Mouse (Mus musculus): Measurements from ENCODE around the gene Pvr.

Gene Pvr

GRCm38 (mm10) chr7:19932877-19933809 lies 12.2 kb upstream of the Pvr start:
- peak; percentile 85 to 89 for DNase-seq

DNA sequence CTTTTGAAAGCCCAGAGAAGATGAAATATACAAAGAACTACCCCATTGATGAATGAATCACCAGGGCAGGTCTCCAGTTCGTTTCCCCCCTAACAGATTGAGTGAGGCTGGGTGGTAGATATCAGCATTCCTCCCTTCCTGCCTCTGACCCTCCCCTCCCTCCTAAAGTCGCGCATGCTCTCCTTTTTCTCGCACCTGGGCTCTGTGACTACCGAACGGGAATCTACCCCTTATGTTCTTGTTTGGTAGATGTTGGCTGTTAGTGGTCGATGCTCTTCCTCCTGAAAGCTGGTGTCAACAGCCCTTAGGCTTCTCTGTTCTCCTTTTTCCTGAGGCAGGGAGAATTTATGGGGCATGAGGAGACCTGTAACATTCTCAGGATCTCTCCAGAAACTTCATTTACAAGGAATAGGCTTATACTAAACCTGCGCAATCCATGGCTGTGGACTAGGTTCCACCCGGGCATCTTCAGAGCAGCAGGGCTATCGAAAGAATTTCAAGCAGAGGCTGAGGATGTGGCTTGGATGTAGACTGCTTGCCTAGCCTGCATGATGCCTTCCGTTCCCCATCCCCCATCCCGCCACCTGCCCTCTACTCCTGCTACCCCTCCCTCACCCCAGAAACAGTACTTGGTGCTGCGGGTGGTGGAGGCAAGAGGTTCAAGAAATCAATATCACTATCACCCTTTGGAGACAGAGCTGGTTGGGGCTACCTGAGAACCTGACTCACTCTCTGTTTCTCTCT lies 11.3 kb upstream of the Pvr start:
- DNase-seq = no peak

GRCm38 (mm10) chr7:19930481-19930880 lies 9.5 kb upstream of the Pvr start:
- DNase-seq = peak in 1 of 2 experiments; percentile 57

GRCm38 (mm10) chr7:19928486-19928885 lies 7.5 kb upstream of the Pvr start:
- no peak for DNase-seq

GRCm38 (mm10) chr7:19926849-19927480 lies 6.0 kb upstream of the Pvr start:
- DNase-seq = peak; percentile 40 to 62

DNA sequence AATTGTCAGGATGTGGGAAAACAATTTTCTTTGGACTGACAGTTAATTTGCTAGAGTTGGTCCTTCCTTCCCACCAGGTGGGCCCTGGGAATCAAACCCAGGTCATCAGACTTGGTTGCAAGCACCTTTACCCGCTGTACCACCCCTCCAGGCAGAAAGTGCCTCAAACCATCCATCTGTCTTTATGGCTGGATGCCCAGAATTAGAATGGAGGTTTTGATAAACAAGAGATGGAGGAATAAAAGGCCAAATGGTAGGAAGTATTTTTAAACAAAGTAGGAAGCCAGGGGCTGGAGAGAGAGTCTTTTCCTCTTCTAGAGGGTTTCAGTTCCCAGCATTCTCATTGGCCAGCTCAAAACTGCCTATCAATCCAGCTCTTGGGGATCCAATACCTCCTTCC lies 4.4 kb upstream of the Pvr start:
- no peak for DNase-seq

DNA sequence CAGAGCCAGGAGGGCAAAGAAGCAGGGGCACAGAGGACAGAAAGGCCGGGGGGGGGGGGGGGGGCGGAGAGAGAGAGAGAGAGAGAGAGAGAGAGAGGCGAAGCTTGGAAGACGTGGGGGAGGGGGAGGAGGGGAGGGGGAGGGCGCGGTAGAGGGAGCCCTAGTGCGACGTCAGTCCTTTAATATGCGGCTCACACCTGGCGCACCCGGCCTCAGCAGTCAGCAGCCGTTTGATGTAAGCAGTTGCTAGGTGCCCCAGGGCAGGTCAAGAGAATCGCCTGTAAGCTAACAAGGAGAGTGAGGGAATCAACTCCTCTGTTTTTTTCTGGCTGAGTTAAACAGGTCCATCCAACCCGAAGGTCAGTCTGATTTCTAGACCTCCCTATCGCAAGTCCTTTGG lies 2.8 kb upstream of the Pvr start:
- DNase-seq = peak in 1 of 2 experiments; percentile 48

GRCm38 (mm10) chr7:19923354-19923753 lies 2.4 kb upstream of the Pvr start:
- no peak for DNase-seq

DNA sequence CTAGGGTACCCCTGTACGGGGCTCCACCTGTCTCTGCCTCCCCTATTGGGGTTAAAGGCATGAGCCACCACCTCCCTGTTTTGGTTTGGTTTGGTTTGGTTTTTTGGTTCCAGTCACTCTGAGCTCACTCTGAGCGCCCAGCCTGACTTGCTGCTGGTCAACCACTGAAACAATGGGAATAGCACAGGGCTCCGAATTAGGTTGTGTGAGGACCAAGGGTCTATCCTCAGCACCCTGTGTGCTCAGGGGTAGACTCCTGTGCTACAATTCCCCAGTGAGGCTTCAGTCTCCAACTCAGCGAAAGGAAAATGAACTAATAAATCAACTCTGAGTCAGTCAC lies 824 bp downstream of the Pvr start:
- no peak for DNase-seq

- DNase-seq = no peak
These were observed 6.4 kb downstream of the Pvr start for GRCm38 (mm10) chr7:19914558-19914957.

DNA sequence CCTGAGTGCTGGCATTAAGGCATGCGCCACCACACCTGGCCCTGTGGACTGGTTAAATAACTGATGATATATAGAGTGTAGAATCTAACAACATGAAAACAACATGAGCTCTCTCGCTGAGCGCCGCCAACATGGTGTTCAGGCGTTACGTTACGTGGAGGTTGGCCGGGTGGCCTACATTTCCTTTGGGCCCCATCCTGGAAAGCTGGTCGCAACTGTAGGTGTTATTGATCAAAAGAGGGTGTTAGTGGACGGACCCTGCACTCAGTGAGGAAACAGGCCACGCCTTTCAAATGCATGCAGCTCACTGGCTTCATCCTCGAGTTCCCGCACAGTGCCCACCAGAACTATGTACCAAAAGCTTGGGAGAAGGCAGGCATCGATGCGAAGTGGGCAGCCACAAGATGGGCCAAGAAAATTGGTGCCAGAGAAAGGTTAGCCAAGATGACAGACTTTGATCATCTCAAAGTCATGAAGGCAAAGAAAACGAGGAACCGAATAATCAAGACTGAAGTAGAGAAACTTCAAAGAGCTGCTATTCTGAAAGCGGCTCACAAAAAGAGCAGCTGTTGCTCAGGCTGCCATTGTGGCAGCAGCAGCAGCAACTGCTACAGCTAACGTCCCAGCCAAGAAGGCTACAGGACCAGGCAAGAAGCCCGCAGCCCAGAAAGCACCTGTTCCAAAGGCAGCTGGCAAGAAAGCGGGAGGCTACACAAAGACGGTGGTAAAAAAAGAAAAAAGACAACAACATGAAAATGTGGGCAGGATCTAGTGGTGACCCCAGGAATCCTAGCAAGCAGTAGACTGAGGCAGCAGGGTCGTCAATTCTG lies 9.1 kb downstream of the Pvr start:
- DNase-seq = no peak

GRCm38 (mm10) chr7:19911292-19911658 lies 9.7 kb downstream of the Pvr start:
- DNase-seq = no peak

DNA sequence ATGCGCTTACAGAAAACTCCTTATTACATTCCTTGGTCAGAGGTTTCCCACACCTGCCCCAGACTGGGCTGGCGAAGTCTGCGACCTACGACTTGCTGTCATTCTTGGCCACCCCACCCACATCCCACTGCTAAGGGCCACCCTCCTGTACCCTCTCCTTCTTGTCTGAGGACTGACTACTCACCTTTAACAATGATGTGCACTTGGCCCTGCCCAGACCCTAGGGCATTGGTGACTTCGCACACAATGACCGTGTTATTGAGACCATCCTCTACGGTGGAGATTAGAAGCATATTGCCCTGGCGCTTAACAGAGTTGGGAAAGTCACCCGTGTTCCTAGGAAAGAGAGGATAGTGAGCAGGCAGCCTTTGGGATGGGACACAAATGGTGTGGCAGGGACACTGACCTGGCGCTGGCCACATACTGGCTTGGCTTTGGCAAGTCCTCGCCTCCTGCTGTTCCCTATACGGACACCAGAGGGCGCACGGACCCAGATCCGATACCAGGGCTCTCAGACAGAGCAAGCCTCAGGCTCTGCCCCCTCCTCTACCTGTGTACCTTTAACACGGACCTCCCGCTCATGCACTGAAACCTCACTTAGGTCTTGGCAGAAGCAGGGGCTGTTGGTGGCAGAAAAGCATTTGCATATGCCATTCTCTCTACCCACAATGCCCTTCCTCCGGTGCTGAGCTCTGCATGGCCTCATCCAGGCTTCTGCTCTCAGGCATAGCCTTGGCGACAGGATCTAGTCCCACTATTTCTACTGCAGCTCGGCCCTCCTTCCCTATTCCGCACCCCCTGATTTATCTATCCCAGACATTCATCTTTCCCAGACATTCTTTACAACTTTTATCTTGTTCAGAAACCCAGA lies 10.3 kb downstream of the Pvr start:
- DNase-seq = peak; percentile 72 to 78

DNA sequence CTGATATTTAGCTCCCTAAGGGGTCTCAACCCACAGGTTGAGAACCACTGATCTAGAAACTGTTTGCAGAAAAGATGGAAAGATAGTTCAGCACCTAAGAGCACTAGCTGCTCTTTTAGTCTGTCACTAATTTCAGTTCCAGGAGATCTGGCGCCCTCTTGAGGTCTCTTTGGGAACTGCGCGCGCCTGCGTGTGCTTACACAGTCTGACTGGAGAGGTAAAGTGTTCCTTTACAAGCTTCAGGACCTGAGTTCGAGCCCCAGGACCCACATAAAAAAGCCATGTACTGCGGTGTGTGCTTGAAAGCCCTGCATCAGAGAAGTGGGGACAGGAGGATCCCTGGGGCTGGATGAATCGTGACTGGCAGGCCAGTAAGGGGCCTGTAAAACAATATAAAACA lies 31.1 kb downstream of the Pvr start:
- peak; percentile 40 to 43 for DNase-seq

- DNase-seq = no peak
These were observed 33.1 kb downstream of the Pvr start, which contains the start of gene Ceacam19 for GRCm38 (mm10) chr7:19887849-19888248. Ceacam19 (minus strand) TSS chr7:19887965.

GRCm38 (mm10) chr7:19880754-19881153 lies 40.2 kb downstream of the Pvr start:
- DNase-seq = no peak

- peak; percentile 30 to 31 for DNase-seq
These were observed 44.1 kb downstream of the Pvr start for GRCm38 (mm10) chr7:19876781-19877425.

DNA sequence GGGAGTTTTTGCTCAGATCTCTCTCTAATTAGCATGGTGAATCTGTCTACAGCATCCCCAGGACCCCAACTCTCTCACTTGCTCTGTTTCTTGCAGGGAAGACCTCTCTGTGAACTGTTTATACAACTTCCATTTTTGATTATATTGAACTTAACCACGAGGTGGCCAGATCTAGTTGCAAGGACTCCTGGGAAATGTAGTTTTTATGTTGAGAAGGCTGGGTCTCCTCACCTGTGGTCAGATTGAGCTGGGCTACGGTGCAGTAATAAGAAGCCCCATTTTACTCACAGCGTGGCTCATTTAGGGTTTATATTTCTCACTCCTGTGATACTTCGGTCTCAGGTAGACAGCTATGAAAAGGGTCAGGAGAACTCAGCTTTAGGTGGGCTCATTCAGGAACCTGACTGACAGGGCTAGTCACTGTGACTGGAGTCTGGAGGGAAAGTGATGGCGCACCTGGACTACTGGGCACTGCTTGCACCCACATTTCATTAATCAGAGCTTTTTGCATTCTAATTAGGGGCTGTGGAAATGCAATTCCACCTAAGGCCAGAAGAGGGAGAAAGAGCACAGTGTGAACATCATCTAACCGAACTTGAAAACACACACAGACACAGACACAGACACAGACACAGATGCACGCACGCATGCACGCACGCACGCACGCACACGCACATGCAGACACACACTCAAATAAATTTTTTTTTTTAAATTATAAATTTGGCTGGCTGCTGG lies 44.8 kb downstream of the Pvr start:
- DNase-seq = peak; percentile 17 to 57

GRCm38 (mm10) chr7:19871943-19872601 lies 48.9 kb downstream of the Pvr start:
- DNase-seq = peak in 1 of 2 experiments; percentile 35
